Mouse (Mus musculus) heart, embryonic 12.5 days (tissue): ENCODE measurements around the gene Trp53. TPM values are rescaled to one million over a fixed set of nuclear protein-coding genes. Genes with fewer than 3 reads are reported as not detected.

Experiments used
- ATAC-seq: fragments of 200-750 bp; cut with Nextera tagmentation; 2 replicates; pipeline ENCODE4 v1.8.0; 2017; ENCODE audit warnings: moderate TSS enrichment, moderate library complexity; ENCODE audit not compliant: insufficient number of reproducible peaks, low FRiP score
- H3K27ac ChIP-seq: fragments of 300-500 bp; sonication (generic); 2 replicates; pipeline ENCODE4 v1.5.1; 2016; ENCODE audit warnings: mild to moderate bottlenecking, moderate library complexity; ENCODE audit not compliant: poor library complexity, severe bottlenecking
- H3K27me3 ChIP-seq: fragments of 300-500 bp; sonication (generic); replicated peaks from 2 replicates; pipeline ENCODE4 v1.6.1; 2016; ENCODE audit warnings: mild to moderate bottlenecking, moderate library complexity
- H3K36me3 ChIP-seq: fragments of 300-500 bp; sonication (generic); 2 replicates; pipeline ENCODE4 v1.6.1; 2016; ENCODE audit warnings: mild to moderate bottlenecking, moderate library complexity
- H3K4me1 ChIP-seq: fragments of 300-500 bp; sonication (generic); replicated peaks from 2 replicates; pipeline ENCODE4 v1.6.1; 2016; ENCODE audit warnings: mild to moderate bottlenecking
- H3K4me2 ChIP-seq: fragments of 300-500 bp; sonication (generic); 2 replicates; pipeline ENCODE4 v1.6.1; 2016; ENCODE audit warnings: mild to moderate bottlenecking, moderate library complexity
- H3K4me3 ChIP-seq: fragments of 300-500 bp; sonication (generic); 2 replicates; pipeline ENCODE4 v1.5.1; 2016; ENCODE audit warnings: mild to moderate bottlenecking
- H3K9ac ChIP-seq: fragments of 300-500 bp; sonication (generic); 2 replicates; pipeline ENCODE4 v1.6.1; 2016; ENCODE audit warnings: mild to moderate bottlenecking, moderate library complexity
- H3K9me3 ChIP-seq: fragments of 300-500 bp; sonication (generic); replicated peaks from 2 replicates; pipeline ENCODE4 v1.6.1; 2016; ENCODE audit warnings: mild to moderate bottlenecking, moderate library complexity
- WGBS: fragments of 180-500 bp; shearing (Covaris S2); methylation state at CpG from one replicate; pipeline ENCODE4 v1.1.7; 2016; 5-methylcytosine and 5-hydroxymethylcytosine counted together
- polyA plus RNA-seq: library from polyadenylated mRNA; unstranded; fragments of >200 nt; fragmentation: Nextera tagmentation; extraction: Ambion mirVana; gene quantifications from 2 replicates; pipeline ENCODE4 v1.2.1, GENCODE M21; 2016

Trp53 gene
- polyA plus RNA-seq, 1 experiment from 2014 or later: 76.0 TPM

DNA sequence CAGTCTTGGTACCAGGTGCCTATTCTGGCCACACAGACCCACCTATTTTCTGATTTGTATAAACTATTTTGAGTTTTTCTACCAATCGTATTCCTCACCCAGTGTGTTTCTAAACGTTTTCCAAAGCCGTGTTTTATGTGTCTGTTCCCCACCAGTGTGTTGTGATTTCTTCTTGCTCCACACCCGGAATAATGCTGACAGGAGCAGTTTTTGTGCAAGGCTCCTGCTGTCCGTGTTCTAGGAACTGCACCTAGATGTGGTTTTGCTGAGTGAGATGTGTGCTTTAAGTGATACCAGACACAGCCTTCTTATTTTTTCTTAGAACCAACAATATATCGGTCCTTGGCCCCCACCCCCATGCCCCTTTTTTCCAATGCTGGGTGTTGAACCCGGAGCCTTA is 3.8 kb downstream of the Trp53 start:
- 80% methylated on average over 7 of the region's 7 CpGs for WGBS
- Histone ChIP-seq H3K9ac (no peak overlapping the region), H3K4me2 (no peak overlapping the region), H3K4me1 (peaks cover 27% of the 10 kb centered on the region), H3K4me3 (no peak overlapping the region), H3K27me3 (no peaks in the 10 kb centered on the region), H3K36me3 (peaks cover 29% of the 10 kb centered on the region), H3K27ac (no peak overlapping the region), H3K9me3 (no peaks in the 10 kb centered on the region)
- no peak for ATAC-seq

GRCm38 (mm10) chr11:69584937-69585336 is 4.8 kb downstream of the Trp53 start:
- no peak for ATAC-seq
- Histone ChIP-seq H3K27me3 (no peaks in the 10 kb centered on the region), H3K27ac (no peak overlapping the region), H3K36me3 (peaks cover 38% of the 10 kb centered on the region), H3K4me3 (no peak overlapping the region), H3K4me1 (peaks cover 27% of the 10 kb centered on the region), H3K9ac (no peak overlapping the region), H3K9me3 (no peaks in the 10 kb centered on the region), H3K4me2 (no peak overlapping the region)
- WGBS: 91% methylated on average over 13 of the region's 13 CpGs

GRCm38 (mm10) chr11:69585718-69586325 is 5.7 kb downstream of the Trp53 start:
- Histone ChIP-seq H3K9ac (no peak overlapping the region), H3K27me3 (no peaks in the 10 kb centered on the region), H3K4me2 (no peak overlapping the region), H3K4me1 (peaks cover 27% of the 10 kb centered on the region), H3K27ac (no peak overlapping the region), H3K36me3 (peaks cover 47% of the 10 kb centered on the region), H3K9me3 (no peaks in the 10 kb centered on the region), H3K4me3 (no peak overlapping the region)
- WGBS: 59% methylated on average over 7 of the region's 7 CpGs
- ATAC-seq: peak; percentile 53; the same call in 1 of the 2 replicates

DNA sequence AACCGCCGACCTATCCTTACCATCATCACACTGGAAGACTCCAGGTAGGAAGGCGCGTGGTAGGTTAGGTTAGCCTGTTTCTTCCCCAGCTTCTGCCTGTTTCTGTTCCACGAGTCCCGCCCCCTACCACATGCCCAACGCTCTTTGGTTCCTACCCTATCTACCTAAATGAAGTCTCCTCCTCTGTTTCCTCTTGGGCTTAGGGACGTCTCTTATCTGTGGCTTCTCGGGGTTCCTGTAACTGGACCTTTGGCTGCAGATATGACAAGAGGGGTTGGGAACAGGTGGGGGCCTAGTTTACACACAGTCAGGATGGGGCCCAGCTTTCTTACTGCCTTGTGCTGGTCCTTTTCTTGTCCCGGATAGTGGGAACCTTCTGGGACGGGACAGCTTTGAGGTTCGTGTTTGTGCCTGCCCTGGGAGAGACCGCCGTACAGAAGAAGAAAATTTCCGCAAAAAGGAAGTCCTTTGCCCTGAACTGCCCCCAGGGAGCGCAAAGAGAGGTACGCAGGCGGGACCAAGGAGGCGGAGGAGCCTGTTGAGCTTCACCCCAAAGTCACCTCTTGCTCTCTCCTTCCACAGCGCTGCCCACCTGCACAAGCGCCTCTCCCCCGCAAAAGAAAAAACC is 9.2 kb downstream of the Trp53 start:
- peaks cover 17% of the 10 kb centered on the region for H3K4me1 ChIP-seq
- peaks cover 67% of the 10 kb centered on the region for H3K36me3 ChIP-seq
- no peak overlapping the region for H3K27ac ChIP-seq
- peak; percentile 21; the same call in 1 of the 2 replicates for ATAC-seq
- H3K9ac ChIP-seq: no peak overlapping the region
- H3K4me2 ChIP-seq: no peak overlapping the region
- H3K4me3 ChIP-seq: no peak overlapping the region
- H3K27me3 ChIP-seq: no peaks in the 10 kb centered on the region
- WGBS: 83% methylated on average over 22 of the region's 22 CpGs
- no peaks in the 10 kb centered on the region for H3K9me3 ChIP-seq

DNA sequence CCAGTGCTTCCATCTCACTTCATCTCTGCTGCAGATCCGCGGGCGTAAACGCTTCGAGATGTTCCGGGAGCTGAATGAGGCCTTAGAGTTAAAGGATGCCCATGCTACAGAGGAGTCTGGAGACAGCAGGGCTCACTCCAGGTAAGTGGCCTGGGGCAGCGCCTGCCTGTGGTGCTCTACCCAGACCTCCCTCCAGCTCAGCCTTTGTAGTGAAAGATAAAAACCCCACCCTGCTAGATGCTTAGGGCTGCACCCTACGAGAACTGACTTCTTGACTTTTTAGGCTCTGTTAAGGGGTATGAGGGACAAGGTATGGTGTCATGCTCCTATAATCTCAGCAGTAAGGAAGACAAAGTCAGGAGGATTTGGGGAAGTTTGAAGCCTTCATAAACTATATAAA is 10.5 kb downstream of the Trp53 start:
- Histone ChIP-seq H3K27ac (no peak overlapping the region), H3K9me3 (no peaks in the 10 kb centered on the region), H3K27me3 (no peaks in the 10 kb centered on the region), H3K4me1 (peaks cover 6% of the 10 kb centered on the region), H3K36me3 (peaks cover 67% of the 10 kb centered on the region), H3K9ac (no peak overlapping the region), H3K4me3 (no peak overlapping the region), H3K4me2 (no peak overlapping the region)
- 89% methylated on average over 8 of the region's 8 CpGs for WGBS
- no peak for ATAC-seq

GRCm38 (mm10) chr11:69591424-69591823 is 11.3 kb downstream of the Trp53 start:
- peaks cover 67% of the 10 kb centered on the region for H3K36me3 ChIP-seq
- ATAC-seq: no peak
- H3K4me1 ChIP-seq: no peaks in the 10 kb centered on the region

GRCm38 (mm10) chr11:69591899-69592637 is 11.9 kb downstream of the Trp53 start:
- no peak overlapping the region for H3K4me3 ChIP-seq
- H3K36me3 ChIP-seq: peaks cover 64% of the 10 kb centered on the region
- ATAC-seq: no peak
- no peaks in the 10 kb centered on the region for H3K9me3 ChIP-seq
- no peaks in the 10 kb centered on the region for H3K4me1 ChIP-seq
- no peak overlapping the region for H3K4me2 ChIP-seq
- H3K27me3 ChIP-seq: no peaks in the 10 kb centered on the region
- WGBS: 74% methylated on average over 7 of the region's 7 CpGs
- H3K27ac ChIP-seq: no peak overlapping the region
- H3K9ac ChIP-seq: 0 out of 2 replicates have a peak overlapping the region, but pooled peaks have one; percentile 41

More at GRCm38 (mm10) chr11:69591424-69591823, 11.3 kb downstream of the Trp53 start:
- no peak overlapping the region for H3K4me2 ChIP-seq
- no peaks in the 10 kb centered on the region for H3K27me3 ChIP-seq
- H3K4me3 ChIP-seq: no peak overlapping the region
- WGBS: 85% methylated on average over 3 of the region's 3 CpGs
- H3K9ac ChIP-seq: no peak overlapping the region
- no peak overlapping the region for H3K27ac ChIP-seq
- H3K9me3 ChIP-seq: no peaks in the 10 kb centered on the region

- no peak overlapping the region for H3K9ac ChIP-seq
- no peak overlapping the region for H3K4me2 ChIP-seq
- H3K36me3 ChIP-seq: peaks cover 56% of the 10 kb centered on the region
- H3K4me3 ChIP-seq: no peak overlapping the region
- H3K4me1 ChIP-seq: no peaks in the 10 kb centered on the region
- H3K27me3 ChIP-seq: no peaks in the 10 kb centered on the region
- WGBS: 80% methylated on average over 4 of the region's 4 CpGs
- ATAC-seq: no peak
- no peaks in the 10 kb centered on the region for H3K9me3 ChIP-seq
- H3K27ac ChIP-seq: no peak overlapping the region
These were observed 12.6 kb downstream of the Trp53 start for GRCm38 (mm10) chr11:69592799-69593198.

GRCm38 (mm10) chr11:69594853-69595252 is 14.7 kb downstream of the Trp53 start:
- 94% methylated on average over 6 of the region's 6 CpGs for WGBS
- H3K9ac ChIP-seq: no peak overlapping the region
- peaks cover 8% of the 10 kb centered on the region for H3K4me1 ChIP-seq
- H3K36me3 ChIP-seq: peaks cover 36% of the 10 kb centered on the region
- no peaks in the 10 kb centered on the region for H3K9me3 ChIP-seq
- H3K4me3 ChIP-seq: no peak overlapping the region
- H3K4me2 ChIP-seq: no peak overlapping the region
- no peaks in the 10 kb centered on the region for H3K27me3 ChIP-seq
- no peak overlapping the region for H3K27ac ChIP-seq
- ATAC-seq: no peak

GRCm38 (mm10) chr11:69599436-69599835 is 19.3 kb downstream of the Trp53 start:
- Histone ChIP-seq H3K4me3 (no peak overlapping the region), H3K9ac (no peak overlapping the region), H3K4me2 (peak overlapping the region; percentile 46; the same call in 1 of the 2 replicates), H3K9me3 (no peaks in the 10 kb centered on the region), H3K27ac (peak overlapping the region; percentile 81), H3K4me1 (peaks cover 54% of the 10 kb centered on the region), H3K36me3 (no peaks in the 10 kb centered on the region), H3K27me3 (no peaks in the 10 kb centered on the region)
- ATAC-seq: no peak; the same call in 1 of the 2 replicates
- 11% methylated on average over 9 of the region's 9 CpGs for WGBS

DNA sequence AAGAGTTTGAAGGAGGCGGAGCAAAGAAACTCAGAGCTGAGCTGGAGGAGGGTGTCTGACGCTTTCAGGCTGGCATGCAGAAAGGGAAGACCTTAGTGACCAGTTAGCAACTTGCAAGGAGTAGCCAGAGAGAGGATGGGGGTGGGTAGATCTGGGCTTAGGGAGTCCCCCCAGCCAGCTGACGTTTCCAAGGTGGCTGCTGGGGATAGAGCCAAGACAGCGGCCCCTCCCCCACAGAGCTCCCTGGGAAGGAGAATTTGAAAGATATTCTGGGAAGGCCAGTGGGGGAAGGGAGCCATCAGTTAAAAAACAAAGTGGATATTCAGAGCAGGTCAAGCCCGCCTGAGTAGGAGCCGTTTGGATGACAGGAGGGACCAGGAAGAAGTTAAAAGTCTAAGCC is 19.9 kb downstream of the Trp53 start:
- peak overlapping the region; percentile 81 for H3K27ac ChIP-seq
- peak overlapping the region; percentile 46 for H3K4me2 ChIP-seq
- 3% methylated on average over 6 of the region's 6 CpGs for WGBS
- 0 out of 2 replicates have a peak overlapping the region, but pooled peaks have one; percentile 28 for H3K9ac ChIP-seq
- H3K9me3 ChIP-seq: no peaks in the 10 kb centered on the region
- H3K36me3 ChIP-seq: no peaks in the 10 kb centered on the region
- no peaks in the 10 kb centered on the region for H3K27me3 ChIP-seq
- H3K4me1 ChIP-seq: peaks cover 59% of the 10 kb centered on the region
- ATAC-seq: peak; percentile 56; the same call in 1 of the 2 replicates
- H3K4me3 ChIP-seq: 0 out of 2 replicates have a peak overlapping the region, but pooled peaks have one; percentile 2
